ENCODE assay signal across 16 mouse cellular contexts in genomic region chr11:88840724-88841350, GRCm38 (mm10). TPM values are rescaled to one million over a fixed set of nuclear protein-coding genes. Genes with fewer than 3 reads are reported as not detected.
A peak's percentile ranks its signal among the peaks of the same experiment; 100 is the strongest.
DNase-seq lines count a peak whose midpoint lies in the region; ATAC-seq lines count a peak whose summit lies in the region.
"Had no signal": no experiment of that assay in that cellular context is flagged by ENCODE, and none has a peak within 500 bp of the region (broad histone marks: within the 10 kb centered on the region; RNA-seq: fewer than 3 reads in every experiment).

No protein-coding gene starts in this region.

- no peak overlapping the region for H3K4me2 ChIP-seq in embryonic facial prominence, embryonic 14.5 days (ENCODE audit: low read depth, low read length)
- peak overlapping the region; percentile 60 for H3K4me2 ChIP-seq in heart, embryonic 13.5 days
- H3K4me2 ChIP-seq: hindbrain, embryonic 13.5 days; kidney, embryonic 15.5 days; liver, embryonic 15.5 days had no signal

- no peaks in the 10 kb centered on the region for H3K9me3 ChIP-seq in embryonic facial prominence, embryonic 14.5 days (ENCODE audit: control insufficient read depth, low read length)
- no peaks in the 10 kb centered on the region for H3K9me3 ChIP-seq in embryonic facial prominence, embryonic 10.5 days
- H3K9me3 ChIP-seq in heart, embryonic 13.5 days, result no peaks in the 10 kb centered on the region
- H3K9me3 ChIP-seq: hindbrain, embryonic 13.5 days; kidney, embryonic 15.5 days; liver, embryonic 15.5 days; midbrain, embryonic 10.5 days had no signal

- DNase-seq in embryonic facial prominence, embryonic 14.5 days (ENCODE audit: low spot score), result peak; percentile 19
- no peak for DNase-seq in embryonic facial prominence, embryonic 10.5 days (ENCODE audit: low spot score)
- no peak for DNase-seq in heart, adult 8-10 months (ENCODE audit: low spot score)
- DNase-seq in kidney, adult 8-10 months, result peak; percentile 39 to 51
- DNase-seq in kidney, postnatal 14 days, result no peak
- peak; percentile 48 for DNase-seq in right cerebral cortex, adult 18-20 months
- no peak for DNase-seq in right cerebral cortex, postnatal 10 days (ENCODE audit: low spot score in 2 of 2)
- DNase-seq: cerebellum, adult 2 months; gastrocnemius, postnatal 14 days; spleen, adult 18-20 months had no signal

- 77% methylated on average over 10 of the region's 10 CpGs for WGBS in embryonic facial prominence, embryonic 14.5 days
- WGBS in embryonic facial prominence, embryonic 10.5 days, result 85% methylated on average over 10 of the region's 10 CpGs
- WGBS in heart, embryonic 13.5 days, result 48% methylated on average over 10 of the region's 10 CpGs

- H3K27ac ChIP-seq in embryonic facial prominence, embryonic 14.5 days (replicated peaks; ENCODE audit: low read depth, low read length), result no peak overlapping the region
- no peak overlapping the region for H3K27ac ChIP-seq in embryonic facial prominence, embryonic 10.5 days (replicated peaks)
- H3K27ac ChIP-seq in heart, embryonic 13.5 days (replicated peaks), result peak overlapping the region; percentile 88
- H3K27ac ChIP-seq: hindbrain, embryonic 13.5 days; kidney, embryonic 15.5 days; liver, embryonic 15.5 days; midbrain, embryonic 10.5 days had no signal

- no peaks in the 10 kb centered on the region for H3K27me3 ChIP-seq in embryonic facial prominence, embryonic 14.5 days (replicated peaks; ENCODE audit: control insufficient read depth, insufficient read depth, low read length)
- no peaks in the 10 kb centered on the region for H3K27me3 ChIP-seq in embryonic facial prominence, embryonic 10.5 days (replicated peaks; ENCODE audit: low read depth, poor library complexity, severe bottlenecking)
- no peaks in the 10 kb centered on the region for H3K27me3 ChIP-seq in heart, embryonic 13.5 days (replicated peaks)
- H3K27me3 ChIP-seq: hindbrain, embryonic 13.5 days; kidney, embryonic 15.5 days; liver, embryonic 15.5 days had no signal

- no peak overlapping the region for H3K4me3 ChIP-seq in embryonic facial prominence, embryonic 14.5 days (ENCODE audit: low read depth, low read length)
- no peak overlapping the region for H3K4me3 ChIP-seq in embryonic facial prominence, embryonic 10.5 days
- peak overlapping the region; percentile 30 for H3K4me3 ChIP-seq in heart, embryonic 13.5 days
- H3K4me3 ChIP-seq: hindbrain, embryonic 13.5 days; kidney, embryonic 15.5 days; liver, embryonic 15.5 days; midbrain, embryonic 10.5 days had no signal

- no peak for ATAC-seq in embryonic facial prominence, embryonic 14.5 days (ENCODE audit: low read depth)
- no peak for ATAC-seq in heart, embryonic 13.5 days (ENCODE audit: extremely low read depth, insufficient number of reproducible peaks, low FRiP score, low TSS enrichment)
- ATAC-seq: forebrain, embryonic 14.5 days had no signal

- H3K9ac ChIP-seq in embryonic facial prominence, embryonic 14.5 days (ENCODE audit: low read depth, low read length), result no peak overlapping the region
- H3K9ac ChIP-seq in heart, embryonic 13.5 days, result peak overlapping the region; percentile 74
- H3K9ac ChIP-seq: hindbrain, embryonic 13.5 days; kidney, embryonic 15.5 days; liver, embryonic 15.5 days had no signal

- H3K4me1 ChIP-seq in embryonic facial prominence, embryonic 14.5 days (ENCODE audit: control insufficient read depth, insufficient read depth, low read length), result no peaks in the 10 kb centered on the region
- peaks cover 16% of the 10 kb centered on the region for H3K4me1 ChIP-seq in embryonic facial prominence, embryonic 10.5 days
- H3K4me1 ChIP-seq in heart, embryonic 13.5 days, result peaks cover 64% of the 10 kb centered on the region
- H3K4me1 ChIP-seq: kidney, embryonic 15.5 days; midbrain, embryonic 10.5 days had no signal

- H3K36me3 ChIP-seq in embryonic facial prominence, embryonic 14.5 days (ENCODE audit: control insufficient read depth, insufficient read depth, low read length), result peaks cover 56% of the 10 kb centered on the region
- H3K36me3 ChIP-seq in embryonic facial prominence, embryonic 10.5 days (replicated peaks), result peaks cover 76% of the 10 kb centered on the region
- peaks cover 75% of the 10 kb centered on the region for H3K36me3 ChIP-seq in heart, embryonic 13.5 days

RNA-seq across cellular contexts. Expression of gene Akap1, which starts 23.5 kb away (rescaled TPM):
- 22.2 and 28.2 TPM in 2 replicates for polyA plus RNA-seq in embryonic facial prominence, embryonic 14.5 days (2014; fragmentation: Nextera tagmentation; extraction: Ambion mirVana)
- 16.9 and 17.1 TPM in 2 replicates for polyA plus RNA-seq in embryonic facial prominence, embryonic 10.5 days (2016; fragmentation: Nextera tagmentation; extraction: Ambion mirVana)
- polyA plus RNA-seq in heart, embryonic 13.5 days (2015; fragmentation: Nextera tagmentation; extraction: Ambion mirVana), result 31.4 and 33.7 TPM in 2 replicates
- total RNA-seq in heart, adult 8-10 months (2022), result 100 to 1,000 TPM; 113 to 148 (median 138) TPM

Comparison
In these comparisons a context has a peak if more than half of its experiments do, and no peak if none do; other contexts are left out.
1. DNase-seq: peak in embryonic facial prominence, embryonic 14.5 days (single experiment), kidney, adult 8-10 months (2 of 2) and right cerebral cortex, adult 18-20 months (single experiment); none in embryonic facial prominence, embryonic 10.5 days (single experiment), heart, adult 8-10 months (single experiment), kidney, postnatal 14 days (single experiment) and right cerebral cortex, postnatal 10 days (0 of 2).